Mouse (Mus musculus) heart, adult 2 months (tissue): ENCODE measurements at regions not wholly inside any gene's neighbourhood (a gene's known extent, or its start where the extent isn't known, plus 50 kb on each side); places are given as distances from the start of the nearest gene placed in this dataset.

Experiments used
- DNase-seq, 2 experiments: peaks; one replicate each; pipeline ENCODE4 v3.0.0; 2021
- H3K27ac ChIP-seq: fragments of 200-600 bp; 2 replicates; pipeline ENCODE4 v1.8.1; 2022
- H3K27me3 ChIP-seq: fragments of 200-500 bp; 2 replicates; pipeline ENCODE4 v1.6.1; 2012; ENCODE audit warnings: mild to moderate bottlenecking, low read length, inconsistent platforms, mixed read lengths; ENCODE audit not compliant: control insufficient read depth, insufficient read depth
- H3K36me3 ChIP-seq: fragments of 200-500 bp; 2 replicates; pipeline ENCODE4 v1.6.1; 2012; ENCODE audit warnings: low read length, inconsistent platforms; ENCODE audit not compliant: control insufficient read depth, insufficient read depth
- H3K4me1 ChIP-seq: fragments of 200-500 bp; 2 replicates; pipeline ENCODE4 v1.6.1; 2011; ENCODE audit warnings: low read length; ENCODE audit not compliant: control insufficient read depth, insufficient read depth
- H3K4me3 ChIP-seq: fragments of 200-600 bp; 2 replicates; pipeline ENCODE4 v1.8.1; 2022
- H3K79me2 ChIP-seq: fragments of 200-500 bp; replicated peaks from 2 replicates; pipeline ENCODE4 v1.6.1; 2012; ENCODE audit warnings: mild to moderate bottlenecking, inconsistent platforms, low read length, moderate library complexity, mixed read lengths; ENCODE audit not compliant: control insufficient read depth, insufficient read depth
- H3K9ac ChIP-seq: fragments of 200-500 bp; 2 replicates; pipeline ENCODE4 v1.6.1; 2012; ENCODE audit warnings: low read depth, mild to moderate bottlenecking, control low read depth, inconsistent platforms, low read length, mixed read lengths
- CTCF ChIP-seq: fragments of 200-600 bp; IDR thresholded peaks from 2 replicates; pipeline ENCODE4 v1.8.1; 2022; ENCODE audit warnings: antibody characterized with exemption, mild to moderate bottlenecking, moderate library complexity
- EP300 ChIP-seq: fragments of 200-500 bp; IDR thresholded peaks from 2 replicates; pipeline ENCODE4 v1.6.1; 2011; ENCODE audit warnings: low read depth, low read length, control low read depth; ENCODE audit not compliant: insufficient read depth
- POLR2A ChIP-seq: fragments of 200-500 bp; IDR thresholded peaks from 2 replicates; pipeline ENCODE4 v1.6.1; 2011; ENCODE audit warnings: mild to moderate bottlenecking, low read depth, low read length, control low read depth; ENCODE audit not compliant: insufficient read depth
- WGBS: fragments of 180-500 bp; shearing (Covaris S2); methylation state at CpG from one replicate; pipeline ENCODE4 v1.1.7; 2018; 5-methylcytosine and 5-hydroxymethylcytosine counted together
- intact Hi-C: fragments of 180-260 bp; cut with DNase I; formaldehyde crosslinking; loops from one replicate; pipeline ENCODE4 v1.15.1; 2025

DNA sequence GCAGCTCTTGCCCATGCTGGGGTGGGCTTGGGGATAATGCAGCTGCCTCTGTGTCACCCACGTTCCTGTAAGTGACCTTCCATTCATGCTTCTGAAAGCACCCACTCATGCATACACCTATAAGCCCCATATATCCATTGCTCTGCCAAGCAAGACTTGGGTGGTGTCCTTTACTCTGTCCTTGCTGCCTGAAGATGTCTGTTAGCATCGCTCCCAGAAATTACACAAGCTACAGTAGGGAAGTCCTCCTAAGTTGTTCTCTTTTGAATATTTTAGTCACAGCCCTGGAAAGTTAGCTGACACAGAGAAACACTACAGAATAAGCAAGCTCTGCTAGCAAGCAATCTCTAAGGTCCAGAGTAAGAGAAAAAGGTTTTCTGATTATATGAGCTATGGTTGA is 129.2 kb upstream of the Lgalsl start:
- TF ChIP-seq CTCF (no peak), EP300 (no peak)
- H3K9ac ChIP-seq = no peak overlapping the region
- intact Hi-C loops = no loop called here
- peaks cover 8% of the 10 kb centered on the region for H3K4me1 ChIP-seq
- no peak for DNase-seq
- H3K27ac ChIP-seq = no peak overlapping the region
- H3K79me2 ChIP-seq = no peaks in the 10 kb centered on the region
- no peaks in the 10 kb centered on the region for H3K36me3 ChIP-seq
- no peak overlapping the region for H3K4me3 ChIP-seq
- no peaks in the 10 kb centered on the region for H3K27me3 ChIP-seq
- 85% methylated on average over 2 of the region's 2 CpGs for WGBS

DNA sequence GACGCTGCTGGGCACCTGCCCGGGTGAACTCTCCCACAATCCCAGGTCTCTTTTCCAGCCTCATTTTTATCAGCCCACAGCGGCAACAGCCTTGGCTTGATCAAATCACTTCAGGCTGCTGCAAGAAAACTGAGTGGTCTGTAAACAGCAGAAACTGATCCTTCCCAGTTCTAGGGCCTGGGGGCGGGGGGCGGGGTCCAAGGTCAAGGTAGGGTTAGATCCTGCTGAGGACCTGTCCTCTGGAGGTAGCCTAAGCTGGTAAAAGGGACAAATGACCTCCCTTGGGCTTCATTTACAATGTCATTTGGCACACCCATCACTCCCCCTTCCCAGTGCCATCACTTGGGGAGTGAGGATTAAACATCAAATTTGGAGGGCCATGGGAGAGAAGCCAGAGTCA is 129.9 kb upstream of the Lgalsl start:
- no peak for DNase-seq
- intact Hi-C loops = no loop called here
- Histone ChIP-seq H3K36me3 (no peaks in the 10 kb centered on the region), H3K79me2 (no peaks in the 10 kb centered on the region), H3K27me3 (no peaks in the 10 kb centered on the region), H3K4me3 (no peak overlapping the region), H3K9ac (no peak overlapping the region), H3K27ac (no peak overlapping the region), H3K4me1 (peaks cover 8% of the 10 kb centered on the region)
- no peak for TF ChIP-seq POLR2A
- no peak for TF ChIP-seq CTCF
- TF ChIP-seq EP300 = no peak
- WGBS = 63% methylated on average over 5 of the region's 5 CpGs

DNA sequence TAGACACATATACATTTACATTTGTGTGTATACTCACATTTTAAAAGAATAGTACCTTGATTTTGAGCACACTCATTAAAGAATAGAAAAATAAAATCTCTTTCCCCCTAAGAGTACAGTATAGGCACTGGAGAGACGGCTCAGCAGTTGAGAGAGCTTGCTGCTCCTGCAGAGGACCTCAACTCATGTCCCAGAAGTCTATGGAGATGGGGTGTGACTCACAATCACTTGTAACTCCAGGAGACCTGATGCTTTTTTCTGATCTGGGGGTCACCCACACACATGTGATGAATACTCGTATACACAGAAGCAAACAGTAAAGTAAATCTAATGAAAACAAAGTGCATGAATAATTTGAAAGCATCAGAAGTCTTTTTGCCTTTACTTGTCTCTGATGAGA is 129.5 kb upstream of the Peli1 start:
- no peak for DNase-seq
- WGBS = 90% methylated on average over 2 of the region's 2 CpGs
- Histone ChIP-seq H3K36me3 (no peaks in the 10 kb centered on the region), H3K4me3 (no peak overlapping the region), H3K4me1 (peaks cover 8% of the 10 kb centered on the region), H3K27me3 (no peaks in the 10 kb centered on the region), H3K27ac (no peak overlapping the region), H3K9ac (no peak overlapping the region), H3K79me2 (no peaks in the 10 kb centered on the region)
- intact Hi-C loops = no loop called here
- TF ChIP-seq POLR2A (no peak), CTCF (no peak), EP300 (no peak)

DNA sequence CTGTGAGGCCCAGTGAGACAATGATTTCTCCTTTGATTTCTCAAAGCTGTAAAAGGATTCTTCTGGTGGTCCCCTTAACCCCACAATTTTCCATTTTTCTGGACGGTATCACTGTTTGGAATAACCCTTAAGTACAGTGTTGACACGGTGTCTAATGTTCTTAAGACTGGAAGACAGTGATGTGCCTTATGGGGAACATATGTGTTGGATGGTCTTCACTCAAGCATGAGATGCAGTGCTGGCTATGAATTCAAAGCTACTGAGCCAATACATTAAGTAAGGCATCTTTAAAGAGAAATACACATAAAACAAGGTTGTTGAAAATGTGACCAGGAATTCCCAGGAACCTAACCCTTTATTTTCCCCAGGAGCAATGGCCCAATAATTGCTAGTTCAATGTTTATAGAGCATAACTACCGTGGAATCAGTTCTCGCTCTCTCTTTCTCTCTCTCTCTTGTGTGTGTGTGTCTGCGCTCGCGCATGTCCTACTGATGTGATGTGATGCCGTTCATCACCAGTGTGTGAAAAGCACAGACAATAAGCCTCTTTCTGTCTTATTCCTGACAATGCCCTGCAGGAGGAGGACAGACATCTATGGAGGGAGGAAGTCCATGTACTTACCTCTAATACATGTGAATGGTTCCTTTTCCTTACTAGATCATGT is 125.4 kb upstream of the Peli1 start:
- intact Hi-C loops = no loop called here
- TF ChIP-seq POLR2A (no peak), EP300 (no peak), CTCF (no peak)

DNA sequence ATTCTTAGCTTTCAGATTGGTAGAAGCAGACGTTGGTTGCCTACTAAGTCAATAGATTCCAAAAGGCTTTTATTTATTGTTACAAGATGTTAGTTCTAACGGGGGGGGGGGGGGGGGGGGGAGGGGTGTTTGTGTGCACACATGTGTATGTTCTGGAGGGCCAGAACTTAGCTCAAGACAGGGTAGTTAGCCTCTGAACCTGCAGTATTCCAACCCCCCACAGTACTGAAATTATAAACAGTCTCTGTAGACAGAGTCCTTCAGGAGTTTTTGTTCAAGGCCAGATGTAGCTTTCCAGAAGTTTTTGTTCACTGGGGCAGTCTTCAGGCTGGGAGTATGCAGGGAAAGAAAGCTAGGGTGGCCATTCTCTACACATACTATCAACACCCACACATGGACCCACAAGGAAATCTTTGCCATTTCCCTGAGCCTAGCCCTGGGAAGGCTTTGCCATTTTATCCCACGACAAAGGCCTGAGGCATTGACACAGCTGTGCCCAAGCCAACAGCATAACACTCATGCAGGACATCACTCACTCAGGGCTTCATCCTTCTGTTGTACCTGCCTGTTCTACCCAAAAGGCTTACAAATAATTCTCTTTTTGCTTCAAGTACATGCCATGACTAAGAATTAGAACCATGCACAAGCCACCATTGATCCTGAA is 123.6 kb upstream of the Peli1 start:
- 67% methylated on average over 3 of the region's 3 CpGs for whole genome bisulfite sequencing
- H3K27me3 ChIP-seq = no peaks in the 10 kb centered on the region
- H3K4me3 ChIP-seq = no peak overlapping the region
- H3K9ac ChIP-seq = no peak overlapping the region
- TF ChIP-seq CTCF = no peak
- no peak for TF ChIP-seq POLR2A
- no peak for TF ChIP-seq EP300
- no peaks in the 10 kb centered on the region for H3K36me3 ChIP-seq
- no peaks in the 10 kb centered on the region for H3K79me2 ChIP-seq
- DNase-seq = no peak
- no peaks in the 10 kb centered on the region for H3K4me1 ChIP-seq
- intact Hi-C loops = no loop called here
- H3K27ac ChIP-seq = no peak overlapping the region

More for the DNA sequence above, 125.4 kb upstream of the Peli1 start:
- no peaks in the 10 kb centered on the region for H3K27me3 ChIP-seq
- no peak overlapping the region for H3K27ac ChIP-seq
- no peaks in the 10 kb centered on the region for H3K79me2 ChIP-seq
- no peak overlapping the region for H3K4me3 ChIP-seq
- no peaks in the 10 kb centered on the region for H3K36me3 ChIP-seq
- no peaks in the 10 kb centered on the region for H3K4me1 ChIP-seq
- no peak for DNase-seq
- no peak overlapping the region for H3K9ac ChIP-seq
- WGBS = 88% methylated on average over 8 of the region's 8 CpGs

DNA sequence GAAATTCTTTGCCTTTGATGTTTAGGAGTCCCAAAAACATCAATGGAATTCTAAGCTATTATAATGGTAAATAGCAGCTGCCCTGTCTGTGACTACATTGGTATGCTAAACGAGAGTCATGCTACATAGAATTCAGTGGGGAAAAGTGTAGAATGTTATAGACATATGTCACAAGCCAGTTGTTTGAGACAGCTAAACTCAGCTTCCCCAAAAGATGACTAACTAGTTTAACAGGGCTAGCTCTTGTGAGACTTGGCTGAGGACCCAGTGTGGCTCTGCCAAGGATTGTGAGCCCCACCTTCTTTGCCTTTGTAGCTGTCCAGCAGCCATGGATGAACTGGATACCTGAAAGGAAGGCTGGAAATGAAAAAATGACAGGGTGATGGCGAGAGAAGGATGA is 122.8 kb upstream of the Peli1 start:
- 59% methylated on average over 2 of the region's 2 CpGs for WGBS
- no peaks in the 10 kb centered on the region for H3K79me2 ChIP-seq
- TF ChIP-seq EP300 = no peak
- no peak for TF ChIP-seq CTCF
- TF ChIP-seq POLR2A = no peak

More for the DNA sequence above, 122.8 kb upstream of the Peli1 start:
- no peak for DNase-seq
- H3K27ac ChIP-seq = no peak overlapping the region
- intact Hi-C loops = no loop called here
- H3K4me1 ChIP-seq = no peaks in the 10 kb centered on the region
- no peaks in the 10 kb centered on the region for H3K36me3 ChIP-seq
- H3K27me3 ChIP-seq = no peaks in the 10 kb centered on the region
- no peak overlapping the region for H3K4me3 ChIP-seq
- H3K9ac ChIP-seq = no peak overlapping the region
